Mouse (Mus musculus): Measurements from ENCODE around the gene Hoxb1. TPM values are rescaled to one million over a fixed set of nuclear protein-coding genes. Genes with fewer than 3 reads are reported as not detected.

Hoxb1 gene
- polyA plus RNA-seq, 1 experiment from 2014 or later, result not detected

DNA sequence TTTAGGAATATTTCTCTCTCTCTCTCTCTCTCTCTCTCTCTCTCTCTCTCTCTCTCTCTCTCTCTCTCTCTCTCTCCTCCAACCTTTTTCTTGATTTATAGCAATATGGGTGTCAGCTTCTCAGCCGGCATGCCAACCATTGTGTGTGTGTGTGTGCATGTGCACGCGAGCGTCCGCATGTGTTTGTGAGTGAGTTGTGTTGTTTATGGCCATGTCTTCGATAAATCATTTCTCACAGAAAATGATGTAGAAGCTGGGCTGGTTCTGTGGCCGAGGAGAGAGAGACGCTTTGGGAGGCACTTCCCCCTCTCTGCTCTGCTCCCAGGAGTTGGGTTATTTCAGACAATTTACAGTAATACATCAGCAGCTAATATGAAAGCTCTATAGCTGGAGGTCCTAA, 36.9 kb upstream of the Hoxb1 start:
- Histone ChIP-seq H3K27me3 (ENCODE audit: control insufficient read depth, insufficient read depth, low read depth, low read length) (peaks cover 72% of the 10 kb centered on the region), H3K27ac (ENCODE audit: low read length) (no peak overlapping the region), H3K36me3 (ENCODE audit: control insufficient read depth, insufficient read depth) (no peaks in the 10 kb centered on the region), H3K4me2 (ENCODE audit: low read depth, low read length) (no peak overlapping the region), H3K9me3 (replicated peaks; ENCODE audit: control insufficient read depth, low read length) (no peaks in the 10 kb centered on the region), H3K4me1 (ENCODE audit: control insufficient read depth, low read depth, low read length) (no peaks in the 10 kb centered on the region), H3K4me3 (ENCODE audit: low read depth, low read length) (no peak overlapping the region), H3K9ac (ENCODE audit: low read depth, low read length) (no peak overlapping the region)
- WGBS (ENCODE audit: insufficient replicate concordance), result 42% methylated on average over 8 of the region's 8 CpGs
- no peak for ATAC-seq (ENCODE audit: low read depth)

DNA sequence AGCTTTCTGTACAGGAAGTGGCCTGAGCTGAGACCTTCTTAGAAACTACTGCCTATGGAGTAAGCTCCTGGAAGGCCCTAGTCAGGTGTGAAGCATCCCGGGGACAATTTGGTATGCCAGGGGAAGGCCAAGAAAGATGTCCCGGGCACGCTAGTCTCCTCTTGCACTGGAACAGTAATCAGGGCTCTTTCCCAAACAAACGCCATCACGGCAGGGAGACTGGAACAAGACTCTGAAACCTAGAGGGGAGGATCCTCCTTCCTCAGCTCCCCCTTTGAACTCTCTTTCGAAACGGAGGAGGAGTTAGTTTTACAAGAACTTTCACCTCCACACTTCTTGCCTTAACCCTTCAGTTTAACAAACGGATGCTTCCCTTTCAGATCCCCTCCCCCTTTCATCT, 33.4 kb upstream of the Hoxb1 start:
- H3K4me1 ChIP-seq (ENCODE audit: control insufficient read depth, low read depth, low read length), result no peaks in the 10 kb centered on the region
- no peak overlapping the region for H3K9ac ChIP-seq (ENCODE audit: low read depth, low read length)
- H3K27me3 ChIP-seq (ENCODE audit: control insufficient read depth, insufficient read depth, low read depth, low read length), result peaks cover 69% of the 10 kb centered on the region
- no peak overlapping the region for H3K4me3 ChIP-seq (ENCODE audit: low read depth, low read length)
- WGBS (ENCODE audit: insufficient replicate concordance), result 9% methylated on average over 8 of the region's 8 CpGs
- H3K27ac ChIP-seq (ENCODE audit: low read length), result no peak overlapping the region
- H3K9me3 ChIP-seq (replicated peaks; ENCODE audit: control insufficient read depth, low read length), result no peaks in the 10 kb centered on the region
- no peaks in the 10 kb centered on the region for H3K36me3 ChIP-seq (ENCODE audit: control insufficient read depth, insufficient read depth)
- H3K4me2 ChIP-seq (ENCODE audit: low read depth, low read length), result no peak overlapping the region
- ATAC-seq (ENCODE audit: low read depth), result no peak

DNA sequence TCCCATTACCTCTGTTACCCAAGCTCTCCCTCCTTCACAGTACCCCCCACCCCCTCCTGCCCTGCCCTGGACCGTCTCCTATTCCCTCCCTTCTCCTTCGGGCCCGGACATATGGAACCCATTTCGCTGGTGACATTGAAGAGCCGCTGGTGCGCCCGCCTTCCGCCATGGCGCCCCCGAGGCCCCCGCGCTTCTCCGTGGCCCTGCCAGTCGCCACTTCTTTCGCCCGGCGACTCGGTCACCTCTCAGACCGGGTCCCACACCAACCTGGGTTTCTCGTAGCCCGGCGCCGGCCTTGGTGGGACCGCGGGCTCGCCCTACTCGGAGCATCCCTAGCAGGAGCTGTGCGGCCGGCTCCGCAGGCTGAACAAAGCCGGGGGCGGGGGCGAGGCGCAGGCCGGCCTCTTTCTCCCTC, 32.9 kb upstream of the Hoxb1 start:
- no peak for ATAC-seq (ENCODE audit: low read depth)
- H3K9ac ChIP-seq (ENCODE audit: low read depth, low read length), result no peak overlapping the region
- 0 out of 2 replicates have a peak overlapping the region, but pooled peaks have one; percentile 10 for H3K4me2 ChIP-seq (ENCODE audit: low read depth, low read length)
- WGBS (ENCODE audit: insufficient replicate concordance), result 6% methylated on average over 25 of the region's 35 CpGs
- no peaks in the 10 kb centered on the region for H3K36me3 ChIP-seq (ENCODE audit: control insufficient read depth, insufficient read depth)
- H3K4me3 ChIP-seq (ENCODE audit: low read depth, low read length), result peak overlapping the region; percentile 21; the same call in 1 of the 2 replicates
- H3K27ac ChIP-seq (ENCODE audit: low read length), result no peak overlapping the region
- peaks cover 68% of the 10 kb centered on the region for H3K27me3 ChIP-seq (ENCODE audit: control insufficient read depth, insufficient read depth, low read depth, low read length)
- H3K4me1 ChIP-seq (ENCODE audit: control insufficient read depth, low read depth, low read length), result no peaks in the 10 kb centered on the region
- no peaks in the 10 kb centered on the region for H3K9me3 ChIP-seq (replicated peaks; ENCODE audit: control insufficient read depth, low read length)

DNA sequence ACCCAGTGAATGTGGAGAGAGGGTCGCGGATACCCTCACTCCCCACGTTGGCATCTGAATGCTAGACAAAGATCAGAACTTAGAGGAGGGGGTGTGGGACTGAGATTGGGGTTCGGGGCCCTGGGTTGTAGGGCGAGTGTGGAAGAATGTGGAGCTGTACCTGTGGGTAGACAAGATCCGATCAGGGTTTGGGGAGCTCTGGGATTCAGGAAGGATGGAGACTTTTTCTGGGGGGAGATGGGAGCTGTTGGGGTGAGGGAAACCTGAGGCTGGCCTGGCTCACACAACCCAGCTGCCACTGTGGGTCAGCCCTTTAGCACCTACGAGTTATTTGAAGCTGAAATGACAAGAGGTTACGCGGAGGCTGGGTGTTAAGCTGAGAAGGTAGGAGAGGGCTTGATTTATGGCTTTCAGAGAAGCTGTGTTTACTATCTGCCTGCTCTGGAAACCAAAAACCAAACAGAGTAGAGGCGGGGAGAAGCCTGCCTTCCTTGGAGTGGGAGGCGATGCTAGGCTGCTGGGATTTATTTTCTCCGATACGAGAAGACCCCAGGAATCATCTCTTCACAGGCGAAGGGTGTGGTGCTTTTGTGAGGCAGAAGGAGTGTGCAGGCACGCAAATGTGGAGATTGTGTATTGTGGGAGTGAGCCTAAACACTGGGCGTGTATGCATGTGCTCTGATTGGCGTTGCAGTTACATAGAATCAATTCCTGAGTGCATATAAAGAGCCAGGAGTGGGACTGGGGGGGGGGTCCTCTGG, 32.1 kb upstream of the Hoxb1 start:
- 29% methylated on average over 17 of the region's 17 CpGs for WGBS (ENCODE audit: insufficient replicate concordance)
- H3K9ac ChIP-seq (ENCODE audit: low read depth, low read length), result no peak overlapping the region
- no peak overlapping the region for H3K4me2 ChIP-seq (ENCODE audit: low read depth, low read length)
- H3K36me3 ChIP-seq (ENCODE audit: control insufficient read depth, insufficient read depth), result no peaks in the 10 kb centered on the region
- peaks cover 65% of the 10 kb centered on the region for H3K27me3 ChIP-seq (ENCODE audit: control insufficient read depth, insufficient read depth, low read depth, low read length)
- H3K4me1 ChIP-seq (ENCODE audit: control insufficient read depth, low read depth, low read length), result no peaks in the 10 kb centered on the region
- H3K4me3 ChIP-seq (ENCODE audit: low read depth, low read length), result no peak overlapping the region; the same call in 1 of the 2 replicates
- ATAC-seq (ENCODE audit: low read depth), result no peak
- H3K27ac ChIP-seq (ENCODE audit: low read length), result no peak overlapping the region
- H3K9me3 ChIP-seq (replicated peaks; ENCODE audit: control insufficient read depth, low read length), result no peaks in the 10 kb centered on the region

DNA sequence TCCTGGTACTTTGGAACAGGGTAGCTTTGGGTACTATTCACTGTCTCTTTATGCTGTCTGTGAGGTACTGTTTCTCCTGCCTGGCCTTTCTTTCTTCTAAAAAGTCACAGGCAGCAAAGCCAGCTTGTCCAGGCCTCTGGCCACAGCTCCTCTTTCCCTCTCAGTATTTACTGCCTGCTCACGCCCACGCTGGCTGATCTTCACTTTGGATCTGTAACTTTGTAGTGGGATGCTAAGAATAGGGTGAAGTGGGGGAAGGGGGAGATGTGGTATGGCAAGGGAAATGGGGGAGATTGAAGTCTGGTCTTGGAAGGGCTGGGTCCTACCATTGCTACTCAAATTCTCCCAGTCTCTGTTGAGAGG, 31.6 kb upstream of the Hoxb1 start:
- WGBS (ENCODE audit: insufficient replicate concordance), result 31% methylated on average over 2 of the region's 2 CpGs

DNA sequence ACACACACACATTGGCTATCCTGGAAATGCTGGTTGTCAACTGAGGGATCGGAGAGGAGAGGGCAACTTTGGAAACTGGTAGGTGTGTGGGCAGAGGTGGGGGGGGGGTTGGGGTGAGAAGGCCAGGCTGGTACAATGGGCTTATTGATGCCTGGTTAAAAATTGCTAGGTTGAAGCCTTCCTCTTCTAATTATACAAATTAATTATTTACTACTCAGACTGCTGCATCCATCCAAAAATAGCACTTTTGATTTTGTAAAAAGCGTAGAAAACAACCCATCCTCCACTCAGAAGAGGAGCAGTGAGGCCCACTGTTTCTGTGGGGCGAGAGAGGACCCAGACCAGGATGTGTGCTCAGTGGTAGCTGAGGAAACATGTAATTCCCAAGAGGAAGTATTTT, 30.6 kb upstream of the Hoxb1 start:
- ATAC-seq (ENCODE audit: low read depth), result no peak
- WGBS (ENCODE audit: insufficient replicate concordance), result 50% methylated on average over 3 of the region's 3 CpGs
- Histone ChIP-seq H3K9ac (ENCODE audit: low read depth, low read length) (no peak overlapping the region), H3K9me3 (replicated peaks; ENCODE audit: control insufficient read depth, low read length) (no peaks in the 10 kb centered on the region), H3K4me1 (ENCODE audit: control insufficient read depth, low read depth, low read length) (no peaks in the 10 kb centered on the region), H3K27ac (ENCODE audit: low read length) (no peak overlapping the region), H3K27me3 (ENCODE audit: control insufficient read depth, insufficient read depth, low read depth, low read length) (peaks cover 73% of the 10 kb centered on the region), H3K36me3 (ENCODE audit: control insufficient read depth, insufficient read depth) (no peaks in the 10 kb centered on the region), H3K4me3 (ENCODE audit: low read depth, low read length) (no peak overlapping the region), H3K4me2 (ENCODE audit: low read depth, low read length) (no peak overlapping the region)

More for the DNA sequence above, 31.6 kb upstream of the Hoxb1 start:
- Histone ChIP-seq H3K4me3 (ENCODE audit: low read depth, low read length) (no peak overlapping the region), H3K4me2 (ENCODE audit: low read depth, low read length) (no peak overlapping the region), H3K9ac (ENCODE audit: low read depth, low read length) (no peak overlapping the region), H3K36me3 (ENCODE audit: control insufficient read depth, insufficient read depth) (no peaks in the 10 kb centered on the region), H3K9me3 (replicated peaks; ENCODE audit: control insufficient read depth, low read length) (no peaks in the 10 kb centered on the region), H3K4me1 (ENCODE audit: control insufficient read depth, low read depth, low read length) (no peaks in the 10 kb centered on the region), H3K27ac (ENCODE audit: low read length) (no peak overlapping the region), H3K27me3 (ENCODE audit: control insufficient read depth, insufficient read depth, low read depth, low read length) (peaks cover 70% of the 10 kb centered on the region)
- ATAC-seq (ENCODE audit: low read depth), result no peak

DNA sequence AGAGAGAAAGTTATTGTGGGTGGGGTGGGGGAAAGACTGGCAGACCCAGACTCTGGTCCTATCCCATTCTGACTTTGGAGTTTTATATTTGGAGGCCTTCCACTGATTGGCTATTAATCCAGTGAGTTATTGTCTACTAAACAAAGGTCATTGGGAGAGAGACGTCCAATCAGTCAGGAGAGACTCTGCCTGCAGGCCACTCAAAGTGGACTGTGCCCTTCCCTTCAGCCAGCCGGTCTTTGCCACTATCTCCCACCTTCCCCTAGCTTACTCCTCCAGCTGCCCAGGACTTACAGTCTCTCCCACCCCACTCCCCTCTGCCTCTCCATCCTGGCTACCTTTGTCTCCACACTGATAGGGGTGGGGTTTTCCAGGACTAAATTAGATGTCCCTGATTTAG, 29.0 kb upstream of the Hoxb1 start:
- no peak for ATAC-seq (ENCODE audit: low read depth)
- Histone ChIP-seq H3K27ac (ENCODE audit: low read length) (no peak overlapping the region), H3K4me1 (ENCODE audit: control insufficient read depth, low read depth, low read length) (no peaks in the 10 kb centered on the region), H3K27me3 (ENCODE audit: control insufficient read depth, insufficient read depth, low read depth, low read length) (peaks cover 83% of the 10 kb centered on the region), H3K4me2 (ENCODE audit: low read depth, low read length) (no peak overlapping the region), H3K36me3 (ENCODE audit: control insufficient read depth, insufficient read depth) (no peaks in the 10 kb centered on the region), H3K4me3 (ENCODE audit: low read depth, low read length) (no peak overlapping the region), H3K9me3 (replicated peaks; ENCODE audit: control insufficient read depth, low read length) (no peaks in the 10 kb centered on the region), H3K9ac (ENCODE audit: low read depth, low read length) (no peak overlapping the region)
- WGBS (ENCODE audit: insufficient replicate concordance), result 36% methylated on average over 2 of the region's 2 CpGs

DNA sequence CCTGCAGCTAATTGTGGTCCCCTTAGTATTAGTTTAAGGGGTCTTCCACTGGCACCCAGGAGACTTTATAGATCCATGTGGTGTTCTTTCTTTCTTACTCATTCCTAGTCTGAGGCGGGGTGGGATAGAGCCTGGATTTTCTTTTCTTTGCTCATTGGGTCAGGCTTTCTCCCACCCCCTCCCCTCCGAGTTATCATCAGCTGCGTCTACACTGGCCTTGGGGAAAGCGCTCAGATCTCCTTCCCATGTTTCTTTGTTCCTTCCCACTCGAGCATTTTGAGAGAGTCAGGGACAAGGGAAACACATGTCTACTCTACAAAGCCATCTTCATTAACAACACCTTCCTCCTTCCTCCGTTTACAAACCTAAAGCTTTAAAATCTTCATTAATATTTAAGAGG, 28.5 kb upstream of the Hoxb1 start:
- H3K27me3 ChIP-seq (ENCODE audit: control insufficient read depth, insufficient read depth, low read depth, low read length), result peaks cover 83% of the 10 kb centered on the region
- 34% methylated on average over 6 of the region's 6 CpGs for WGBS (ENCODE audit: insufficient replicate concordance)
- no peak overlapping the region for H3K9ac ChIP-seq (ENCODE audit: low read depth, low read length)
- no peaks in the 10 kb centered on the region for H3K4me1 ChIP-seq (ENCODE audit: control insufficient read depth, low read depth, low read length)
- H3K9me3 ChIP-seq (replicated peaks; ENCODE audit: control insufficient read depth, low read length), result no peaks in the 10 kb centered on the region
- H3K36me3 ChIP-seq (ENCODE audit: control insufficient read depth, insufficient read depth), result no peaks in the 10 kb centered on the region
- no peak overlapping the region for H3K4me2 ChIP-seq (ENCODE audit: low read depth, low read length)
- ATAC-seq (ENCODE audit: low read depth), result no peak
- no peak overlapping the region for H3K4me3 ChIP-seq (ENCODE audit: low read depth, low read length)
- H3K27ac ChIP-seq (ENCODE audit: low read length), result no peak overlapping the region

DNA sequence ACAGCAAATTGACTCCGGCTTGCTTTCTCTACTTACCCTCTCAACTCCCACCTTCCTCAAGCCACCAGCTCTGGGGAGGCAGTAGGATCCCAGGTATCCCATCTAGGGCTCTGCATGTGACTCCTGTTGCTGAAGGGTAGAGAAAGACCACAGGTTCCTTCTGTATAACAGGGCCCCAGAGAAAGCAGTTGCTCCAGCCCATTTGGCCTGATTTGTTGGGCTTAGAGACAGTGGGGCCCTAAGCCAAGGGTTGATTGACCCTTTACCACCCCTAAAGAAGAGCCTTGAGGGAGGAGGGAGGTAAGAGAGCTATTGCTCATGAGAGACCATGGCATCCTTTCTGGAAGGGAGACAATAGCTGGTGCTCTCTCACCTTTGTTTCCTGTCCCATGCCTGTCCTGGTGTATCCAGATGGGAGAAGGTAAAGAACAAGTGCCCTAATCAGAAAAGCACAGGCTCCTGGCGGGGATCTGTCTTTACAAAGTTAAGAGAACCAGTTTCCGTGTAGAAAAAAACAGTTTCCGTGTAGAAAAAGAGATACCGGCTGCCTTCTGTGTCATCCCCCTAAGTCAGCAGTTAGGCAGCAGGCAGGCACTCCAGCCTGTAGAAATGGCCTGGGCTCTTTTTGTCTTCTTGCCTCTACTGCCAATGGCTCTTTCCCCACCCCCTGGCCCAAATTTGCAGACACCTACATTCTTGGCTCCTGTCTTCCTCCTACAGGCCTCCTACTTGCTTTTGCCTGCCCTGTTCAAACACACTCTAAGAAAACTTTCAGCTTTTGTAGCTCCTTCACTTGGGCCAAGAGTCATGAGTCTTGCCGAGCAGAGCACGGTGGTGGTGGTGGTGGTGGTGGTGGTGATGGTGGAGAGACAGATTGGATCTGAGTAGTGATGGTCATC, 26.3 kb upstream of the Hoxb1 start:
- ATAC-seq (ENCODE audit: low read depth), result no peak
- H3K4me3 ChIP-seq (ENCODE audit: low read depth, low read length), result no peak overlapping the region
- no peaks in the 10 kb centered on the region for H3K9me3 ChIP-seq (replicated peaks; ENCODE audit: control insufficient read depth, low read length)
- H3K4me1 ChIP-seq (ENCODE audit: control insufficient read depth, low read depth, low read length), result no peaks in the 10 kb centered on the region
- 33% methylated on average over 7 of the region's 7 CpGs for WGBS (ENCODE audit: insufficient replicate concordance)
- H3K27ac ChIP-seq (ENCODE audit: low read length), result no peak overlapping the region
- no peak overlapping the region for H3K9ac ChIP-seq (ENCODE audit: low read depth, low read length)
- no peaks in the 10 kb centered on the region for H3K36me3 ChIP-seq (ENCODE audit: control insufficient read depth, insufficient read depth)
- no peak overlapping the region for H3K4me2 ChIP-seq (ENCODE audit: low read depth, low read length)
- H3K27me3 ChIP-seq (ENCODE audit: control insufficient read depth, insufficient read depth, low read depth, low read length), result peaks cover 83% of the 10 kb centered on the region

Data from liver, embryonic 16.5 days (tissue).